Mouse (Mus musculus) kidney, adult 9 months (tissue): ENCODE measurements at regions not wholly inside any gene's neighbourhood (a gene's known extent, or its start where the extent isn't known, plus 50 kb on each side); places are given as distances from the start of the nearest gene placed in this dataset.

Experiments used
- DNase-seq: peaks from one replicate; pipeline ENCODE4 v3.0.0; 2022

DNA sequence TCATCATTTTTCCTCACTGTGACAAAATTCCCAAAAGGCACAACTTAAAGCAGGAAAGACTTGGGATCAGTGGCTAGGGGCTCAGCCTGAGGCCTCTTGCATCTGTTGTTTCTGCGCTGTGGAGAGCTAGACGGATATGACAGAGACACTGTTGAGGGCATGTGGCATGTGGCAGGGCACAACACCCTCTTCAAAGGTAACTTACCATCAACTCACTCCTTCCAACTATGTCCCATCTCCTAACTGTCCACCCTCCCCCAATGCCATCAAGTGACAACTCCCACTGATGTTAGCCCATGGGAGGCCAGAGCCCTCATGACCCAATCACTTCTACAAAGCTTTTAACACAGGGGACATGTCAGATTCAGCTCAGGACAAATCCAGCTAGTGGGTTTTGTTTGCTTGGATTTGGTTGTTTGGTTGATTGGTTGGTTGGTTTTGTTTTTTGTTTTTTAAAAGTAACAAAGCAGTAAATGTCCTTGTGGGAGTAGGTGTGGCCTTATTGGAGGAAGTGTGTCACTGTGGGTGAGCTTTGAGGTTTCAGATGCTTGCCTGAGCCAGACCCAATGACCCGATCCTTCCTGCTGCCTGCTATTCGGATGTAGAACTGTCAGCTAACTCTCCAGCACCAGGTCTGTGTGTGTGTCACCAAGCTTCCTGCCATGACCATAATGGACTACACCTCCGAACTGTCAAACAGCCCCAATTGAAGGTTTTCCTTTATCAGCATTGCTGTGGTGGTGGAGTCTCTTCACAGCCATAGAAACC lies 53.2 kb upstream of the Lef1 start:
- no peak for DNase-seq

DNA sequence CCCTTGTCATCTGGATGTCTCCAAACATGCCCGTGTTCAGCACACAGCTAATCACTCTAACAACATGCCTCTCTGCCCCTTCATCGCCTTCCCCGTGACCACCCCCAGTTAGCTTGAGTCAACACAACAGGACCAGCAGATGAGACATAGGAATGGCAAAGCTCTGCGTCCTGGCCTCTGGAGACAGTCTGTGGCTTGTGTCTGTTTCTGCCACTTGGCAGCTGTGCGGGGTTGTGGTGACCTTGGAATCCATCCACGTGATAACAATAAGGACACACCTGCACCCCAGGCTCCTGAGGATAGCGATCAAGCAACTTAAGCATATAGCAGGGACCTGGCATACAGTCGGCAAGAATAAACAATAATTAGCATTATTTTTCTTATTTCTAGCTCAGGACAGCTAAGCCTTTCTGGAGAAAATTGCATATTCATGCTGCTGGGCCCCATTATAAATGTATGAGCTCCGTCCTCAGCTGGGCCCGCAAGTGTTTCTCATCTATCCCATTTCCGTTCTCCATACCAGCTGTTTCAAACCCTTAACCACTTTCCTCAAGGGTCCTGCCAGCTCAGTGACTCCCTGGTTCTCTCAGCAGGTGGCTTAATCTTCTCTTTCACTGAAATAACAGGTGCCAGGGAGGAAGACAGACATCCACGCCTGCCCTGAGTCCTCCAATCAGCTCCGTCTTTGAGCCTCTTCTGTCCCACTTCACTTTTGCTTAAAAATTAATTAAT lies 55.9 kb upstream of the Lef1 start:
- no peak for DNase-seq

DNA sequence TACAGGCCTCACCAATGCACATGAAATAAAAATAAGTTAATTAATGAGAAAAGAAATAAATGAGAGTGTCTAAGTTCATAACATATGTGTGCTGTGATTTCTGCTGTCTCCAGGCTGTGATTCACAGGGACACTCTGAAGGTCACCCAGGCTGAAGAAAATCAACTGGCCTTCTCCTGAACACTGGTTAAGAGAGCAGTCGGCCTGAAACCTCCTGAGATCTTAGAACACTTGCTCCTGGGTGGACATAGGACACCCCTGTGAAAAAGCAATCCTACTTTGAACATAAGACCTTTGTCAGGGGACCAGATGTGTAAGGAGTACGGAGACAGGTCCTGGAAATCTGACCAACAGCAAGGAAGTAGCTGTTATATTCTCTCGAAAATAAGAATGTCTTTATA lies 62.6 kb upstream of the Lef1 start:
- no peak for DNase-seq

DNA sequence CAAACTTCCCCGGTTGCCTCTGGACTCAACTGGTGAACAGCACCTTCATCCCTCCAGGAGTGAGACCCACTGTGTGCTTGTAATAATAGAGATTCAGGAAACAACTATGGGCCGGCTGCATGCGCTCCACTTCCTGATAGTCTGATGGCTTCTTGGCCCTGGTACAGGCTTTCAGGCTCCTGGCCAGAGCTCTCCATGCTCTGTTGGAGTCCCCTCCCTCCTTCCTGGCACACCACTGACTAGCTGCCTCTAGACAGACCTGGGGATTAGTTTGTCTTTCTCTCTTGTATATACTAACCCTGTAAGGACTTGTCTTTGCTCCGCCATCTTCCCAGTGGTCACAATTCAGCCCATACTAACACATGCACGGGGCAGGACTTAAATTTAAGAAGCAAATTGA lies 63.9 kb upstream of the Lef1 start:
- peak; percentile 52 for DNase-seq

DNA sequence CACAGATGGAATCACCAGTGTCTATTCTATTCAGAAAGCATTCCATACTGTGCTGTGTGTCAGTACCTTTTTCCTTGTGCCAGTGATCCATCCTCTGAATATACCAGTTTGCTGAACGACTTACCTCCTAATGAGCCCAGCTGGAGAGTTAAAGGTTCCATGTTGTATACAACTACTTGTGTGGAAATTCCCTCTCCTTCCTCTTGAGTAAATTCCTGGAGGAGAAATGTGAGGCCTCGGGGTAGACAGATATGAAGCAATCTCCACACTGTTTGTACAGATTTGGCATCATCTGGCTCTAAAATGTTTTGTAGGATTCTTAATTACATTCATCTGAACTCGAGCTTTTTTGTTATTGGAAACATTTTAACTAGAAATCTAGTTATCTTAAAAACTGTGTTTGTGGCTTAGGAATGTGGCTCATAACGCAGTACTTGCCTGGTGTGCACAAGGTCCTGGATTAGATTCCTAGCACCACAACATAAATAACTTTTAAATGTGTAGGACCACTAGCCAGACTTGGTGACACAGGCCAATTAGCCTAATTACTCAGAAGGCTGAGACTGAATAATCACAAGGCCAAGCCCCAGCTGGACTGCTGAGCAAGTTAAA lies 70.0 kb upstream of the Lef1 start:
- no peak for DNase-seq

DNA sequence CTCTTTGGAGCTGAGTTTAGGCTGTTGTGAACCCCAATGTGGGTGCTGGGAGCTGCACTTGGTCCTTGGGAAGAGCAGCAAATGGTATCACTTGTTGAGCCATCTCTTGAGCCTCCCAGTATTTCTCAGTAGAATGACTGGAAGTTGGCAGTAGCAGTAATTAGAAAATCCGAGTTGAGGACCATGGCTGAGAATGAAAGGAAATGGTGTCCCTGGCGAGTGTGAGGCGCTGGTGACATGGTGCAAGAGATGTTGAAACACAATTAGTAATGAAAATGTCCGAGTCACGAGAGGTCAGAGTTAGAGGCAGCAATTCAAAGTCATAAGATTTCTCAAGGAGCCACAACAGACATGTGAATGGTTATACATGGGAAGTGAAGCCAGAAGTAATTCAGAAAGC lies 73.2 kb upstream of the Lef1 start:
- no peak for DNase-seq

DNA sequence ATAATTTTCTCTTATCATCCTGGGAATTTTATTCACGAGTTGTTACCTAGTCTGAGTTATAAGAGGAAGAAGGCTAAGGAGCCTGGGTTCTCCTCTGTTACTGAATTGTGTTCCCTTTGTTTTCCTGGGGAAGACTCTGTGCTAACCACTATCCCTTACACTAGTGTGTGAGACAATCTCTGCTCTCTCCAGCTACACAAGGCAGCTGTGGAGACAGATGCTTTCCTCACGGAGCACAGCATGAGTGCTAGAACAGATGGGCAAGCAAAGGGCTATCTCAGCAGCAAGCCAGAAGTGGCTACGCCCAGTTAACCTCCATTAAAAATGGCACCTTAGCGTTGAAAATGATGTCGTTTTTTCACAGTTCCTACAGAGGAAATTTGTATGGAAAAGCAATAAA lies 75.5 kb upstream of the Lef1 start:
- no peak for DNase-seq

DNA sequence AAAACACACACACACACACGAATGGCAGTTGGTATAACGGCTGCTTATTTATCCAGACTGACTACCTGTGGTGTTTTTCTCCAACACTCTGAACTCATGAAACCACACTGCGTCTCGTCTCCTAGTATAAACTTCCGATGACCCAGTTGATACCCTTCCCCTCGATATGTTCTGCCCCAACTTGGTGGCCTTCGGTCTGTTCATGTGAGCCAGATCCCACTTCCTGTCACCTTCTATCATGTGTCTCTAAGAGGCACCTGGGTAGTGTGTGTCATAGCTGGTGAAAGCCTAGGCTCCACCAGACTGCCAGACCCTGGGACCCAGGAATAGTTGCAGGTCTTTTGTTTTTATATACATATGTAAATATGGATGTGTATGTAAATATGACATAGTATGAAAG lies 83.9 kb upstream of the Lef1 start:
- no peak for DNase-seq

DNA sequence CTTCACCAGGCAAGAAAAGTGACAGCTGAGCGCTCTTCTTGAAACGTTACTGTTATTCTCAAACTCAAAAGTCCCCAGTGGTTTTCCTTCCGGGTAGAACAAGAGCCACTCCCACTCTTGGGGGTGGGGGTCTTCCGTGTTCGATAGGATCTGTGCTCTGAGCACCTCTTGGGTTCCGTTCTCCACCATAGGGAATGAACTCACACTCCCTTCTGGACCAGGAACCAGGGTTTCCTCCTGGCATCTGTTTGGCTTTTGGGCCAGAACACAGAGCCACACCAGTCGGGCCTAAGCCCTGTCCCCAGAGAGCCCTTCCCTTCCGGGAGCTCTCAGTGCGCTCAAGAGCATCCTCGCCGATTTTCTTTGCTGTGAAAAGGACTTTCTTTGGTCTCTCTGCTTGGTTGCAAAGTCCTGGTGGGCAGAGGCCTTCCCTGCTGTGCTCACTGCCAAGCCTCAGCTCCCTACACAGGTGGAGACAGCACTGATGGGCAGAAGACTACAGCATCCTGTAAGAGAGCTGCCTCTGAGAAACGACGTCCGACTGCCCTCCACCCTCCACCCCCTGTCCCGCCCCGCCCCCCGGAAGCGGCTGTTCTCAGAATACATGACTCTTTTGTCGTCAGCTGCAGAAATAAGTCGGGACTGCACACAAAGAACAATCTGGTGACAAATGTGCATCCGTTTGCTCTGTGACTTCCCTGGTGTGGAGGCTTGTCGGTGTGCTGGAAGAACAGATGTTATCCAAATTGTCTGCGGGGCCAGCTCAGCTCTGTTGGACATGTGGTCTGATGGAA lies 90.9 kb upstream of the Lef1 start:
- peak; percentile 4 for DNase-seq

DNA sequence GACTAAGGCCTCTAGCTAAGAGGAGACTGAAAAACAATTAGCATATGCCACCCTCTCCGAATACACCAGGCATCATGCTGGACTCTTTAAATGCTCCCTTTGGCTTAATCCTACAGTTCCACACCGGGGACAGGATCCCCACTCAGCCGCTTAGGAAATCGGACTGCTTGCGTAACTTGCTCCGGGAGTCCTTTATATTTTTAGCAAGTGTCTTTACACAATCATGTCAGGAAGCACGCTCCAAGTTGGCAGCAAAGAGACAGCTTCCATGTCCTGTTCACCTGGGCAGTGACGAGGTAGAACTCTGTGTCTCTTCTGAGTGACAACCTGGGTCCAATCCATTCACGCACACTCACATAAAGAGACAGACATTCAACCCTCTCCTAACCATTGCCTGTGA lies 92.4 kb upstream of the Lef1 start:
- DNase-seq: no peak

DNA sequence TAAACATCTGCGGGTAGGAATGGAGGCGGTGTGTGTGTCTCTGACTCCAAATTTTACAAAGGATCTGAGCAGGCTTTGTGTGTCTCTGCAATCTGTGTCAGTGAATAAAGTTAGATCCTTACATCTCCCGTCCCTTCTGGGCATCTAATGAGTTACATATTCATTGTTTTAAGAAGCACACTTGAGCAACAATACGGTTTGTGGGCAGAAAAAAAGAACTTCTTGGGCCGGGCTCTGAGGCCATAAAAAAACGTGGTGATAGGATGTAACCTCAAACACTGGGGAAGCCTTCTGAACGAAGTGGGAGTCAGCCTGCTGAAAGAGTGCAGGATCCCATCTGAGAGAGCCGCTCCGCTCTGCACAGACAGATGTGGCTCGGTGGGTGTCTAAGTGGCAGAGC lies 94.2 kb upstream of the Lef1 start:
- DNase-seq: no peak

DNA sequence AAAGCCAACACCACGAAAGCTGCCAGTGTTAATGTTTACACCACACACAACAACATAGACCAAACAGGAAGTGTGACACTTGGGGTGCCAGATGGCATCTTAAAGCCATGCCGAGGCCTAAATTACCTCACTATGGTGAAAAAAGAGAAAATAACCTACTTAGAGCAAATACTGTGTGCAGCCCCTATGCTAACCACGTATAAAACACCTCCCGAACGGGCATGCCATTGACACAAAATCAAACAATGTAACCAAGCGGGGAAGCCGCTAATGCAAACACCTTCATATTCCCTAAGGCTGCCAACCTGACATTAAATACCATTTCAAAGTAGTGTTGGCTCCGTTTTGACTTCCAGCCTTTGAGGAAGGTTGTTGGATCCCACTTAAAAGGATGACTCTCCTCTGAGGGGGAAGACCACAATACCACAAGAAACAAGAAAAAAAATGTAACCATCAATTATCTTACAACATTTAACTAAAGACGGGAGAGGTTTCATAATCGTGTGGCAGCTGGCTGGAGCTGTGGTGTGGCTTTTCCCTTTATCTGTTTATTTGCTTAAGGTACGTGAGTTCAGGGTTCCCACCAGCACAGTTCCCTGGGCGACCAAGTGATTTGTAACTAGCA lies 96.1 kb upstream of the Lef1 start:
- no peak for DNase-seq

DNA sequence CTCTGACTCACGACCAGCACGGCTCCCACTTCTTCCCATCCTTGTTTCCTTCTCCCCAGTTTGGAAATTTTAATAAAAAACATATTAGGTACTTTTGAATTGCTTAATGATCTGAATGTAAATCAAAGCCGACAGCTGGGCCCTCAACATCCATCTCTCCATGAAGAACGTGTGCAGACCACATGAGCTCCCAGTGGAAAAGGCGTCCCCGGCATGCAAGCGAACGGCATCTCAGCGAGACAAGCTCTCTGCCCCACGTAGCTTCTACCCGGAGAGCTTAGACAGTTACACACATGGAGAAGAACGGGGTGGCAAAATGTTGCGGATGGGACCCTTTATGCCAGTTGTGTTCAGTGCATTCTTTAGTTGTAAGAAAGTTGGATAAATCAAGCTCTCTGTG lies 109.6 kb upstream of the Lef1 start:
- no peak for DNase-seq

DNA sequence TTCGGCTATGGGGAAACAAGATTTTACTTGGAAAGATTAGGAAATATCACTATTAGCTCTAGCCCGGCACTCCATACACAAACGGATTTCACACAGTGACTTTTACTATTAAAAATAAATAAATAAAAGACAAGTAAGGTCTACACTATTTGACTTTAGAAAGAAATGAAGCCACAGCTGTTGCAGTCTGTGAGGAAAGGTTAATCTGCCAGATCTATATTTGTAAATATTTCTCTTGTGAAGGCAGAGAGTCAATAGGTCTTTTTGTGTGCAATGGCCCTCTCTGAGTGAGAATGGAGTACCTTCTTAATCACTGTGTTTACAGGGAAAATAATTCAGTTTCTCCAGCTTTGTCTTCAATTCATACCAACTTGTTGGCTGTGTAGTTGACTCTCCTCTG lies 110.0 kb upstream of the Lef1 start:
- no peak for DNase-seq

DNA sequence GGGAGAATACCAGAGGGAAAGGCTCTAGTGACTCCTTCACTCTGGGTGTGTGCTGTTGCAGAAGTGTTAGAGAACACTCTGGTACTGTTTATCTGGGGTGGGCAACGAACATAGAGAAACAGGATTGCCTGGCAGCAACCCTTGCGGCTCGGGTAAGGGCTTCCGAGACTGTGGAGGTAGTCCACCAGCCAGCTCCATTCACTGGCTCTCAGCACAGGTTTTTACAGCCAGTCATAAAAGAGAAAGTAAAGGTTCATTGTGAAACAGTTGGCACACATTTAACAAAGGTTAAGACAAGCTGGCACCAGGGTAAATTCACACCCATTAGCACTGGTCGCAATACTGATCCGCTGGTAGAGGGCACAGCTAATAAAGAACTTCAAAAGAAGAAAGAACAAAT lies 110.5 kb upstream of the Lef1 start:
- DNase-seq: no peak

DNA sequence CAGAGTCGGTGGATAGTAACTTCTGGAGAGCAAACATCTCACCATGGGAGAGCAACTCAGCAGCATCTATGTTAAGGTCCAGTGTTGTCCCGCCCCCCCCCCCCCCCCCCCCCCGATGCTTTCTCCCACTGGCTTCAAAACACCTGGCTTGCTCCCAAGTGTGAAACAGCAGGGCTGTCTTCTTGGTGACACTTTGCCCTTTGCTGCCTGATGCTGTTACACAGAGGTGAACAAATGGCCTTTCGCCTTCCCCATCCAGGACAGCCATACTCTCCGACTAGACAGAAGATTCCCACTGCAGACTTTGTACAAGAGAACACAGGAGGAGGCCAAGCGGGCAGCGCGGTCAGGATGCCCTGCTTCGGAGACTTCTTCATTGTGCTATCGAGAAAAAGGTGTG lies 111.8 kb upstream of the Lef1 start:
- DNase-seq: no peak

DNA sequence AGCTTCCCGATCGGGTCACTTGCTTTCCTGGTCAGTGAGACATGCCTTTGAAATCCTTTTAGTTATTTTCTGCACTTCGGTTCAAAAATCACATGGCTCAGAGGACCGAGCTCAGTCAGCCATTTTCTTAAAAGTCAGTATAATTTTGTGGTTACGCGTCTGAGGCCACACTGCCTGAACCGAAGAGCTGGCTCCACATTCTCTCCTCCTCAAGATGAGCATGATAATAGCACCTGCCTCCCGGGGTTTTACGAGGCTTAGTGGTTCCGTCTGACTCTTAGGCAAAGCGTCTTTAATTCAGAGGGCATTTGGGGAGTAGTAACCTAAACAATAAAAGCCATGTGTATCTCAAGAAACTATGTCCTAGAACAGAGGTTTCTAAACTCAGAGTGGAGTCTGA lies 113.5 kb upstream of the Lef1 start:
- no peak for DNase-seq

DNA sequence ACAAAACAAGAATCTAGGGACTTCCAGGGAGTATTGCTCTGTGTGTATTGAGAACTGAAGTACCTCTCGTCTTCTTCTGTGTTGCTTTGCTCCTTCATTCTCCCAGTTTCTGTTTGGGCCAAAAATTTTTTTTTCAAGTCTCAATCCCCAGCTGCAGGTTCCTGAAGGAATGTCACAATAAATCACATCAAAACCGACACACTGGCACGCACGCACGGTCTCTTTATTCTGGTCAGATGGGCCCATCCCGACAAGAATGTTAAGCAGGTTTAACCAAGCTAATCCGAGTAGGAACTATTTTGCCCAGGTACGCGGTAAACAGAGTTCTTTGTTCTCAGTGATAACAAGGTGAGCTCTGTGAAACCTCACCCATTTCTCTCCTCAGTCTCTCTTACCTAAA lies 118.3 kb upstream of the Lef1 start:
- DNase-seq: no peak

DNA sequence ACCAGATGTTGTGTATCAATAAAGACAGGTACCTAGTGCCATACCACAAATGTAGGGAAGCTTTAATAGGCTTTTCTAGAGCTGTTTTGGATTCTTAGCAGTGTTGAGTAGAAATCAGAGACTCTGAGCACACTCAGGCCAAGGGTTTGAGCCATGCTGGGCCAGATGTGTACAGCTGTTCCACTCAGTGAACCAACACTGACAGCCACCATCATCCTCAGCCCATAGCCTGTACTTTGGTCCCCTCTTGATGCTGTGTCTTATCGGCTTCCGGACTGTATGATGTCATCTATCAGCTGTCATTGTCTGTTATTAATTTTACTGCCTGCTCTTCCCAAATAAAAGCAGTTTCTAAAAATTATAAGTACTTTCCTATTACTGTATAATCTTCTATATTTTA lies 123.6 kb upstream of the Lef1 start:
- no peak for DNase-seq

DNA sequence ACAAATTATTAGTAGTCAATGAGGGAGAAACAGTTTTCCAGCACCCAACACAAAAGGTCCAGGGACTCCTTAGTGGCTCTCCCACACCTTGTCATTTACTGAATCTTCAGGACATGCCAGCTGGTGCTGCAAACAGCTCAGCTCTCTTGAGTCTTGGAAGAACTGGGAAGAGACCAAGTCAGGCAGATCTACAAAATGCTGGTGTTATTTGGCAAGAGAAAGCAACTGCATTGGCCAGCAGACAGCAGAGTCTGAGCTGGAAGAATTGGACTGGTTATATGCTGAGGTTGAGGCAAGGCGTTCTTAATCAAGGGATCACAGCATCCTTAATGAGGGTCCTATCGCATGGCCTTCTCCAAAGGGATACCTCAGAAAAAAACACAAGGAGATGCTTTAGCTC lies 124.2 kb upstream of the Lef1 start:
- DNase-seq: no peak

DNA sequence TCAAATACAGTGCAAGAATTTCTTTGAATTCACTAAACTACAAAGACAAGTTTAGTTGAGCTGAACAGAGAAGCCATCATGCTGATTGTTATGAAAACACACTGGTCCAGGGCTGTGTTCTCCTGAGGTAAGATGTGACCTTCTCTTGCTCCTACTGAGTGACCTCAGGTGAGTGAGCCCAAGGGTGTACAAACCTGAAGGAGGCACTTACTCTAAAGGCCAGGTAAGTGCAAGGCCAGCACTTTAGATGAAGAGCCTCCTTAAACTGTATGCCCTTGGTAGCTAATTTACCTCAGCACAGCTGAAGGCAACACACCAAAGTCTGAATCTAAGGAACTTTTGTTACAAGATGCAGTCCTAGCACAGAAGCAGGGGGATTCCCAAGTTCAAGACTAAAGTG lies 128.7 kb upstream of the Lef1 start:
- DNase-seq: no peak

DNA sequence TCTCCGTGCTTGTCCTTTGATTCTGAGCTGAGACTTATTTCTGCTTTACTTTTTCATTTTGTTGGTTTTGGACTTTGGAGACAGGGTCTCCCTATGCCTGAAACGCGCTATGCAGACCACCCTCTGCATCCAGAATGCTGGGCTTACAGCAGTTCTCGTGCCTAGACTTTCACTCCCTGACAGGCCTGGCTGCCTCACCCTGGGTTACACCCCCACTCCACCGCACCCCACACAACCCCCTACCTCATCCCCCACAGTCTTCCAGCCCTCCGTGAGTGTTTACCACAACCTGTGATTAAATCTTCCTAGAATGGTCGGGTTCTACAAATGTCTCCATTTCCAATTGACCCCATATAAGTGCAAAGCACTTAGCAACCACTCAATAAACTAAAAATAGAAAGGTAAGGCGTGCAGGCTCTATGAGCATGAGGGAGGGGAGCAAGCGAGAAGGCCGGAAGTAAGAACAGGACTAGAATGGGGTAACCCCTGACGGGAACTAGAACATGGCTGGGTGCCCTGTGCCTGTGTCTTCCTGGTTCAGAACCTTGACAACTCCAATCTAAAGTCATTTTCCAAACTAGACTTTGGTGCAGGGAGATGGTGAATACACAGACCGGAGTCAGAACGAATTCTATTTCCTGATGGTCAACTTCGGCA lies 131.2 kb upstream of the Lef1 start:
- no peak for DNase-seq
